Mouse (Mus musculus): Measurements from ENCODE around the gene Nhlrc4. TPM values are rescaled to one million over a fixed set of nuclear protein-coding genes. Genes with fewer than 3 reads are reported as not detected.

Nhlrc4 gene
- total and polyA plus RNA-seq, 3 experiments = 0.10 to 2.8 (median 0.30) TPM

- H3K27ac ChIP-seq = no peak overlapping the region
- peaks cover 4% of the 10 kb centered on the region; the same call in 1 of the 2 replicates for H3K4me1 ChIP-seq (ENCODE audit: control insufficient read depth, insufficient read depth, low read length)
- intact Hi-C loops (cut with DNase I) = no loop called here
- no peak overlapping the region for H3K9ac ChIP-seq (ENCODE audit: low read depth, low read length)
- no peak overlapping the region for H3K4me3 ChIP-seq
- peaks cover 4% of the 10 kb centered on the region; the same call in 1 of the 2 replicates for H3K79me2 ChIP-seq (replicated peaks; ENCODE audit: control insufficient read depth, insufficient read depth, low read length)
- TF ChIP-seq EP300 (IDR thresholded peaks at IDR 0.05; ENCODE audit: insufficient read depth, low read depth, low read length) = no peak
- no peak for TF ChIP-seq CTCF (IDR thresholded peaks at IDR 0.05)
- H3K36me3 ChIP-seq (ENCODE audit: control insufficient read depth, insufficient read depth, low read length) = no peaks in the 10 kb centered on the region
- DNase-seq = no peak
- no peaks in the 10 kb centered on the region for H3K27me3 ChIP-seq (ENCODE audit: control insufficient read depth, insufficient read depth, low read length)
- 68% methylated on average over 4 of the region's 4 CpGs for WGBS
Measured at GRCm38 (mm10) chr17:25970954-25971707, 26.4 kb upstream of the Nhlrc4 start.

GRCm38 (mm10) chr17:25970448-25970847 lies 25.7 kb upstream of the Nhlrc4 start:
- no peaks in the 10 kb centered on the region for H3K36me3 ChIP-seq (ENCODE audit: control insufficient read depth, insufficient read depth, low read length)
- WGBS = 87% methylated on average over 9 of the region's 9 CpGs
- intact Hi-C loops (cut with DNase I) = no loop called here

GRCm38 (mm10) chr17:25968176-25968575 lies 23.4 kb upstream of the Nhlrc4 start:
- Histone ChIP-seq H3K9ac (ENCODE audit: low read depth, low read length) (no peak overlapping the region), H3K27ac (peak overlapping the region; percentile 38; the same call in 1 of the 2 replicates), H3K4me1 (ENCODE audit: control insufficient read depth, insufficient read depth, low read length) (peaks cover 4% of the 10 kb centered on the region; the same call in 1 of the 2 replicates), H3K4me3 (no peak overlapping the region), H3K27me3 (ENCODE audit: control insufficient read depth, insufficient read depth, low read length) (no peaks in the 10 kb centered on the region), H3K79me2 (replicated peaks; ENCODE audit: control insufficient read depth, insufficient read depth, low read length) (no peaks in the 10 kb centered on the region), H3K36me3 (ENCODE audit: control insufficient read depth, insufficient read depth, low read length) (no peaks in the 10 kb centered on the region)
- TF ChIP-seq EP300 (IDR thresholded peaks at IDR 0.05; ENCODE audit: insufficient read depth, low read depth, low read length) (no peak), CTCF (IDR thresholded peaks at IDR 0.05) (no peak), POLR2A (IDR thresholded peaks at IDR 0.05; ENCODE audit: insufficient read depth, low read depth, low read length) (no peak)
- intact Hi-C loops (cut with DNase I) = no loop called here
- no peak for DNase-seq
- 59% methylated on average over 1 of the region's 1 CpGs for WGBS

More at GRCm38 (mm10) chr17:25970448-25970847, 25.7 kb upstream of the Nhlrc4 start:
- TF ChIP-seq CTCF (IDR thresholded peaks at IDR 0.05) (0 out of 2 replicates have a peak, but pooled peaks have one; percentile 6), EP300 (IDR thresholded peaks at IDR 0.05; ENCODE audit: insufficient read depth, low read depth, low read length) (no peak), POLR2A (IDR thresholded peaks at IDR 0.05; ENCODE audit: insufficient read depth, low read depth, low read length) (no peak)
- DNase-seq = no peak
- peaks cover 4% of the 10 kb centered on the region; the same call in 1 of the 2 replicates for H3K4me1 ChIP-seq (ENCODE audit: control insufficient read depth, insufficient read depth, low read length)
- peaks cover 4% of the 10 kb centered on the region; the same call in 1 of the 2 replicates for H3K79me2 ChIP-seq (replicated peaks; ENCODE audit: control insufficient read depth, insufficient read depth, low read length)
- H3K27ac ChIP-seq = no peak overlapping the region
- H3K4me3 ChIP-seq = no peak overlapping the region
- H3K27me3 ChIP-seq (ENCODE audit: control insufficient read depth, insufficient read depth, low read length) = no peaks in the 10 kb centered on the region
- H3K9ac ChIP-seq (ENCODE audit: low read depth, low read length) = no peak overlapping the region

GRCm38 (mm10) chr17:25967652-25968051 lies 22.9 kb upstream of the Nhlrc4 start:
- Histone ChIP-seq H3K27ac (peak overlapping the region; percentile 30), H3K4me3 (no peak overlapping the region), H3K9ac (ENCODE audit: low read depth, low read length) (no peak overlapping the region), H3K4me1 (ENCODE audit: control insufficient read depth, insufficient read depth, low read length) (peaks cover 4% of the 10 kb centered on the region; the same call in 1 of the 2 replicates), H3K36me3 (ENCODE audit: control insufficient read depth, insufficient read depth, low read length) (no peaks in the 10 kb centered on the region), H3K79me2 (replicated peaks; ENCODE audit: control insufficient read depth, insufficient read depth, low read length) (no peaks in the 10 kb centered on the region), H3K27me3 (ENCODE audit: control insufficient read depth, insufficient read depth, low read length) (no peaks in the 10 kb centered on the region)
- TF ChIP-seq POLR2A (IDR thresholded peaks at IDR 0.05; ENCODE audit: insufficient read depth, low read depth, low read length) = no peak
- 26% methylated on average over 3 of the region's 3 CpGs for WGBS
- intact Hi-C loops (cut with DNase I) = no loop called here
- DNase-seq = peak in 1 of 2 experiments; percentile 26

- Histone ChIP-seq H3K4me3 (no peak overlapping the region), H3K27me3 (ENCODE audit: control insufficient read depth, insufficient read depth, low read length) (no peaks in the 10 kb centered on the region), H3K4me1 (ENCODE audit: control insufficient read depth, insufficient read depth, low read length) (peaks cover 4% of the 10 kb centered on the region; the same call in 1 of the 2 replicates), H3K36me3 (ENCODE audit: control insufficient read depth, insufficient read depth, low read length) (no peaks in the 10 kb centered on the region), H3K79me2 (replicated peaks; ENCODE audit: control insufficient read depth, insufficient read depth, low read length) (no peaks in the 10 kb centered on the region), H3K27ac (no peak overlapping the region), H3K9ac (ENCODE audit: low read depth, low read length) (no peak overlapping the region)
- WGBS = 87% methylated on average over 7 of the region's 7 CpGs
- no peak for TF ChIP-seq EP300 (IDR thresholded peaks at IDR 0.05; ENCODE audit: insufficient read depth, low read depth, low read length)
- TF ChIP-seq CTCF (IDR thresholded peaks at IDR 0.05) = no peak
- TF ChIP-seq POLR2A (IDR thresholded peaks at IDR 0.05; ENCODE audit: insufficient read depth, low read depth, low read length) = no peak
- intact Hi-C loops (cut with DNase I) = no loop called here
- no peak for DNase-seq
Measured at GRCm38 (mm10) chr17:25964271-25964670, 19.5 kb upstream of the Nhlrc4 start.

GRCm38 (mm10) chr17:25962413-25962905 lies 17.7 kb upstream of the Nhlrc4 start:
- Histone ChIP-seq H3K36me3 (ENCODE audit: control insufficient read depth, insufficient read depth, low read length) (no peaks in the 10 kb centered on the region), H3K79me2 (replicated peaks; ENCODE audit: control insufficient read depth, insufficient read depth, low read length) (no peaks in the 10 kb centered on the region), H3K4me1 (ENCODE audit: control insufficient read depth, insufficient read depth, low read length) (peaks cover 1% of the 10 kb centered on the region; the same call in 1 of the 2 replicates), H3K4me3 (no peak overlapping the region), H3K9ac (ENCODE audit: low read depth, low read length) (no peak overlapping the region), H3K27me3 (ENCODE audit: control insufficient read depth, insufficient read depth, low read length) (no peaks in the 10 kb centered on the region), H3K27ac (no peak overlapping the region)
- 98% methylated on average over 7 of the region's 7 CpGs for WGBS
- no peak for DNase-seq
- intact Hi-C loops (cut with DNase I) = no loop called here
- TF ChIP-seq POLR2A (IDR thresholded peaks at IDR 0.05; ENCODE audit: insufficient read depth, low read depth, low read length) (no peak), EP300 (IDR thresholded peaks at IDR 0.05; ENCODE audit: insufficient read depth, low read depth, low read length) (no peak), CTCF (IDR thresholded peaks at IDR 0.05) (no peak)
